In genomic region chr13:106562161-106562560, GRCm38 (mm10) we compare ENCODE assay signal across 10 mouse cellular contexts.
DNase-seq lines count a peak whose midpoint lies in the region; ATAC-seq and TF ChIP-seq lines count a peak whose summit lies in the region.
"Had no signal": no experiment of that assay in that cellular context is flagged by ENCODE, and none has a peak within 500 bp of the region (broad histone marks: within the 10 kb centered on the region; RNA-seq: fewer than 3 reads in every experiment).

No protein-coding gene starts in this region.

- H3K9ac ChIP-seq in midbrain, postnatal 0 days (replicated peaks; ENCODE audit: low read length, poor library complexity, severe bottlenecking): no peak overlapping the region
- H3K9ac ChIP-seq: embryonic facial prominence, embryonic 15.5 days; limb, embryonic 12.5 days had no signal

- no peaks in the 10 kb centered on the region for H3K9me3 ChIP-seq in midbrain, postnatal 0 days (ENCODE audit: low read length)
- H3K9me3 ChIP-seq: embryonic facial prominence, embryonic 15.5 days; limb, embryonic 12.5 days had no signal

- peak; percentile 16 to 29 for DNase-seq in layer of hippocampus, adult 18-20 months (ENCODE audit: low spot score in 2 of 2)
- no peak for DNase-seq in layer of hippocampus, postnatal 25 days (ENCODE audit: extremely low spot score in 1 of 2, low spot score in 1 of 2)
- peak; percentile 39 for DNase-seq in cerebellum, adult 11-12 months
- peak; percentile 48 to 60 for DNase-seq in cerebellum, postnatal 25 days
- peak; percentile 87 for DNase-seq in midbrain, postnatal 0 days (ENCODE audit: low spot score)
- DNase-seq in adipocyte (ENCODE audit: low spot score): no peak
- no peak for DNase-seq in gastrocnemius, adult 8-10 months (ENCODE audit: low spot score in 2 of 2)
- DNase-seq: kidney, postnatal 14 days had no signal

- H3K4me2 ChIP-seq in midbrain, postnatal 0 days (ENCODE audit: low read depth, low read length, poor library complexity, severe bottlenecking): no peak overlapping the region
- H3K4me2 ChIP-seq: embryonic facial prominence, embryonic 15.5 days; limb, embryonic 12.5 days had no signal

- TF ChIP-seq CTCF in midbrain, postnatal 0 days (IDR thresholded peaks at IDR 0.05): no peak

- H3K27me3 ChIP-seq in midbrain, postnatal 0 days (ENCODE audit: insufficient read depth, low read length): no peaks in the 10 kb centered on the region
- H3K27me3 ChIP-seq: embryonic facial prominence, embryonic 15.5 days; limb, embryonic 12.5 days had no signal

- no peak overlapping the region for H3K27ac ChIP-seq in midbrain, postnatal 0 days (ENCODE audit: low read depth, low read length)
- H3K27ac ChIP-seq: embryonic facial prominence, embryonic 15.5 days; limb, embryonic 12.5 days had no signal

- no peaks in the 10 kb centered on the region for H3K4me1 ChIP-seq in midbrain, postnatal 0 days (ENCODE audit: insufficient read depth, low read length)
- H3K4me1 ChIP-seq: embryonic facial prominence, embryonic 15.5 days; limb, embryonic 12.5 days had no signal

- ATAC-seq in midbrain, postnatal 0 days (ENCODE audit: low FRiP score): peak; percentile 34; the same call in 1 of the 2 replicates

- H3K4me3 ChIP-seq in midbrain, postnatal 0 days (ENCODE audit: low read depth, low read length): no peak overlapping the region
- H3K4me3 ChIP-seq: embryonic facial prominence, embryonic 15.5 days; limb, embryonic 12.5 days had no signal

- H3K36me3 ChIP-seq in midbrain, postnatal 0 days (ENCODE audit: insufficient read depth, low read length): no peaks in the 10 kb centered on the region
- H3K36me3 ChIP-seq: embryonic facial prominence, embryonic 15.5 days; limb, embryonic 12.5 days had no signal

- 50% methylated on average over 4 of the region's 4 CpGs for WGBS in midbrain, postnatal 0 days

Comparison
In these comparisons a context has a peak if more than half of its experiments do, and no peak if none do; other contexts are left out.
1. DNase-seq: peak in layer of hippocampus, adult 18-20 months (2 of 2), cerebellum, adult 11-12 months (single experiment), cerebellum, postnatal 25 days (2 of 2) and midbrain, postnatal 0 days (single experiment); none in layer of hippocampus, postnatal 25 days (0 of 2), adipocyte (single experiment) and gastrocnemius, adult 8-10 months (0 of 2).